Mouse (Mus musculus) left cerebral cortex, adult 9 months (tissue): ENCODE measurements around the gene BC025920.
"Not testable (repeated sequence)": the region's sequence is repeated elsewhere in the genome, so short reads cannot be mapped to it uniquely, and the experiment has no call there.

Experiments
- DNase-seq, 2 experiments: peaks; one replicate each; pipeline ENCODE4 v3.0.0; 2022; ENCODE audit warnings: low spot score in 2 of 2

Gene BC025920

DNA sequence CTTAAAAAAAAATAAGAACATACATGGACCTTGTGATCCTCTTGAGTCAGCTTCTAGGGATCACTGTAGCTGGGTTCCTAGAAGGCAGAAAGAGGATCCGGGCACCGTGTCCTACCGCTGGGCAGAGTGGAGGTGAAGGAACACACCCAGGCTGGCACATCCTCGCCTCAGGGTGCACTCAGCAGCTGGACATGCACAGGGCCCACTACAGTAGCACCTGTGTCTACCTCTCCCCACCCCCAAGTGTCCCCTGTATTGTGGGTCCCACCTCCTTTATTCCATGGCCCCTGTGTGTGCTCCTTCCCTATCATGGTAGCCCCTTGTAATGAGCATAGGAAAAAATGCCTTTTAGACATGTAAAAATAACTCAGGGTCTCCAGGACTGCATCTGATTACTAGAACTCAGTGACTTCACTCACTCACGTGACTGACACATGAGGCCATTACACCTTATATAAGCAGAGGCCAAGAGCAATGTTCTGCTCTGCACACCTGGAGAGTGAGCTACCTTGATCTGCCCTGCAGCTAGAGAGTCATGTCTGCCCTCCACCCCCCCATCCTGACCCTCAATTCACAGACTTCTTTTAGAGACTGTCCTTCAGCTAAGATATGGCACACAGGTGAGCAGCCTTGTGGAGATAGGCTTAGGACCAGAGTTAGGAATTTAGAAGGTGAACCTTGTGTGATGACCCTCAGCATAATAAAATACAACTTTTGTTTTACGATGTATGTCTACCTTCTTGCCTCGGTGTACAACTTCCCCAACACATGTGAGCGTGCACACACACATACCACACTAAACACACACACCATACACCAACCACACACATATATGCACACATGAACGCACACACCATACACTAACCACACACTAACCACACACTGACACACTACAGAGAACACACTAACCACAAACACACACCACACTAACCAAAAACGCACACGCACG lies 1.8 kb upstream of the BC025920 start:
- no peak for DNase-seq

DNA sequence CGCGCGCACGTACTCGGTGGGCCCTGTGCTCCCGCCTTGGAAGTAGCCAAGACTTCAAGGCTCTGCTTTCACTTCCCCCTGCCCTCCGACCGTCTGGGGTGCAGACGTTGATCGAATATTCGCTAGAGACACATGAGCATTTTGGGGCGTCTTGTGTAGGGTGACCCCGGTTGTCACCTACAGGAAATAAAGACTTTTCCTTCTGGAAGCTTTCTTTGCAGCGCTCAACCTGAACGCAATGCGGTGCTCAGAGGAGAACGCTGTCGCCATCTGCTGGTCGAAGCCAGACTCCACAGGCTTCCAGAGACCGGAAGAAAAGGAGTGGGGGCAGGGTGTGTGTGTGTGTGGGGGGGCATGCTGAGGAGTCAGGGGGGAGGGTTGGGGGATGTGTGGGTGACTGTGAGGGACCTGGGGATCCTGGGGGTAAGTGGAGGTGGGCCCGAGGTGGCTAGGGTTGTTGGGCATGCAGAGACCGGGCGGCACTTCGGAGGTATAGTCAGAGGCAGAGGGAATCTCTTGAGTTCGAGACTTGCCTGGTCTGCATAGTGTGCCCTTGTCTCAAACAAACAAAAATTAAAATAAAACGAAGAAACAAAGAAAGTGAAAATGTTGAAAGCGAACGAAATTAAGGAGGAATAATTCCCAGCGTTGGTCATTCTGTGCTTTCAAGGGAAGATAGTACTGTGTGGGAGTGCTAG lies 953 bp upstream of the BC025920 start:
- peak in 1 of 2 experiments; percentile 90 for DNase-seq

DNA sequence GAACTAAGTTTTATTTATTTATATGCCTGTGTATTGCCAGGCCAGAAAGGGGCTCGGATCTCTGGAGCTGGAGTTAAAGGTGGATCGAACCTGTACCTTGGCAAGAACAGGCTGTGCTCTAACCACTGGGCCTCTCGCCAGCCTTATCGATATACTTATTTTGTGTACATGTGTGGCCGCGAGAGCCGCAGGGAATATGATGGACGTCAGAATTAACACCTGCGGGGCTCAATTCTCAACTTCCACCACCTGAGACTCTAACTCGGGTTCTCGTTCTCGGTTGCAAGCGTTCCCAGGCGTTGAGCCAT lies 450 bp upstream of the BC025920 start:
- DNase-seq: no peak

DNA sequence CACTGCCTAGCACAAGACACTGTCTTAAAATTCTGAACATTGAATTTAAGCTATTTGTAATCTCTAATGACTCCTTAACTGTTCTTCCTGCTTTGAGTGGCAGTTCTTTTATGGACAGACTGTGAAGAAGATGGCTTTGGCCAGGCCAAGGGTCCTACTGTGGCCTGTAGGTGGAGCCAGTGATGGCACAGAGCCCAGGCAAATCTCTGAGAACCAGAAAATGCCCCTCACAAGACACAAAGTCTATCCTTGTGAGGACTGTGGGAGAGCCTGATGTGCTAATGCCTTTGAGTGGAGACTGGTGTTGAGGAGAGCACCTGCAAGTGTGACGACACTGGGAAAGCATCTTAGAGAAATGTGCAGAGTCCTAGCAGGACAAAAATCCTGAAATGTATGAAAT lies 2.2 kb downstream of the BC025920 start:
- no peak for DNase-seq

DNA sequence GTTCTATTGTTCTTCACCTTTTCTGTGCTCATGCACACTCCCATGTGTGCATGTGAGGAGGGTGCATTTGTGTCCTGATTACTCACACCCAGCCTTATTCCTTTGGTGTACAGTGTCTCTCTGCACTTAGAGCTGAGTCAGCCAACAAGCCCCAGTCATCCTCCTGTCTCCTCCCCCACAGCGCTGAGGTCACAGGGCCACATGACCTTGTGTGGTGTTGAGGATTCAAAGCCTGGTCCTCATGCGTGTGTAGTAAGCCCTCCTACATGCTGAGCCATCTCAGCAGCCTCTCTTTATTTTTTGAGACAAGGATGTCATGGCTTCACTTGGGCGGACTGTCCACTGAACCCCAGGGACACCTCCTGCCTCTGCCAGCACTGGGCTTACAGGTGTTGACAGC lies 6.7 kb downstream of the BC025920 start:
- DNase-seq: no peak

DNA sequence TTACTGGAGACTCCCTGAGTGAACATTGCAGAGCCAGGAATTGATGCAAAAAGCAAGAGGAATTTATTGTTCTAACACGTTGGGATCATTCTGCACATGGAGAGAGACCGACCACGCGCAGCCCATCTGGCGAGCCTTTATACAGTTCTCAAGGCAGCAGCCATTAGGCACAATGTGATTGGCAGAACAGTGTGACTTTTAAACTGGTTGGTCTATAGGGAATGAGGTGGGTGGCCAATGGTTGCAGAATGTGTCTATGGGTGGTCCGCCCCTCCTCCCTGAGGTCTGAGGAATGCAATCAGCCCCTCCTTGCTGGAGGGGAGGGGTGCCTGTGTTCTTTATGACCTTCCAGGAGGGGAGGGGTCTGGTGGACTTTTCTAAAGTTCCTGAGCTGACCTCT lies 9.4 kb downstream of the BC025920 start:
- DNase-seq: no peak

DNA sequence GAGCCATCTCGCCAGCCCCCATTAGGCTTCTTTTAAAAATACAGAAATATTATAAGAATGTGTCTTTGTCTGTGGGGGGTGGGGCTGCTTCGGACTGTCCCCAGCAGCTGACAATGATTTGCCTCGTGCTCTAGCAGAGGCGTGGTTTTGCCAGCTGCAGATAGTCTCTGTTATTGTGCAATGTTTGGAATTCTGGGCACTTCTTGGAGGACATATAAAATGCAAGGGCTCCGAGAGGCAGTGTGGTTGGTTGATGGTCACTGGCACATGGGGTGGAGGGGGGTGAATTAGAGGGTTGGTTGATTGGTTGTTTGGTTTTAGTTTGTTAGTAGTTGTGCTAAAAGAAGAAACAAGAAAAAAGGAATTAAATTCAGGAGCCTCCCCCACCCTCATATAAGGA lies 13.9 kb downstream of the BC025920 start:
- no peak for DNase-seq

DNA sequence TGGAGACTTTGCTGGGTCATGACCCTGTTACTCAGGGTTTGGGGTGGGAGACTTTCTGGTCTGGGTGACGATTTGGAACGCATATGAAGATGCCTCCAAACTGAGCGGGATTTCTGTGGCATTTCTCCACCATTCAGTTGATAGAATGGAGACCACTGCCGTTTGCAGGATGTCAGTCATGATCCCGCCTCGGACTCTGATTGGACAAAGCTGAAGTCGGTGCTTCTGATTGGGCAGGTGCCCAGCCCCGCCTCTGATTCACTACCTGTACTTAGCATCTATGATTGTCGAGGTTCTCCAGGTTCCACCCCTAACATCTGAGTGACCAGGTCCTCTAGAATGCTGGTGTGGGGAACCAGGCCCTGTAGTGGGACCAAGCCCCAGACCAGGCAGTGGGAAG lies 14.7 kb downstream of the BC025920 start:
- DNase-seq: no peak

DNA sequence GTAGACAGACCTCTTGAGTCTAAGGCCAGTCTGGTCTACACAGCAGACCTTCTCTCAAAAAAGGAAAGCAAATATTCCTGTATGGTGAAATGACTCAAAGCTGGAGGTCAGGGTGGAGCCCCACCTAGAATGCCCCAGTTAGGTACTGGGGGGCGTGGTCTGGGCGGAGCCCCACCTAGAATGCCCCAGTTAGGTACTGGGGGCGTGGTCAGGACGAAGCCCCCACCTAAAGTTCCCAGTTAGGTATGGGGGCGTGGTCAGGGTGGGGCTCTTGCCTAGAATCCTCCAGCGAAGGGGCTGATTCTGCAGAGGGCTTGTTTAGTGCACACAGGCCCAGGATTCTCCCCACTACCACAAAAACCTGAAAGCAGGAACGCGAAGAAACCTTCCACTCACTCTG lies 17.4 kb downstream of the BC025920 start:
- DNase-seq: no peak

DNA sequence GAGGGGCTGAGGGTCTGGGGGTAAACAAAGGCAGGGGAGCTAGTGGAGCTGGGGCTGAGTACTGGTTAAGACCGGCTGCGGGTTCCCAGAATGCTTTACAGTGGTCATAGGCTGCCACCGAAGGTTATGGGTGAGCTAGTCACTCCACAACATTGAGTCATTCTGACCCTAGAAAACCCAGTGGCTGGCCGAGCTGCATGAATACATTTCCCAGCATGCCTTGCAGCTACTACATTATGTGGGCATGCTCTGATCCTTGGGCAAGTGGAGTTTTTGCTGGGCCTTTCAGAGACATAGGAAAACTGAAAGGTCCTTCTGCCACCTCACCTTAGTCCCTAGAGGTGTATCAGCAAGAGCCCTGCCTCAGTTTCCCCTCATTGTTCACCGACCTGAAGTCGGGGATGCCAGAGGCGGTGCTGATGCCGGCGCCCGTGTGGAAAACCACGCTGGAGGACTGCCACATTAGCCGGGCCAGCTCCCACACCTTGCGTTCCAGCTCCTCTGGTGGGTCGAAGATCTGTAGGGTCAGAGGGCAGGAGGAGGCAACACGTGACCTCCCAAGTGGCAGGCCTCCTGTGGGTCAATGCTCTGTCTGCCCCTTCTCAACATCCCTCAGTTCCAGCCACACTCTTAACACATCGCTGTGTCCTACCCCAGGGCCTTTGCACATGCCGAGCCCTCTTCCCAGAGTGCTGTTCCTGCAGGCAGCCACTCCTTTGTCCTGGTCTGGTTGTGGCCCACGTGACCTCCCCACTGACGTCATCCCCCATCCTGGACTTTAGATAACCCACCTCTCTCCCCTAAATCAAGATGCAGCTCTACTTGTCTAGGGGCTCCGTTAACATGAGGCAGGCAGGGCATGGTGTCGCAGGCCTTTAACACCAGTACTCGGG lies 20.3 kb downstream of the BC025920 start:
- DNase-seq: no peak

DNA sequence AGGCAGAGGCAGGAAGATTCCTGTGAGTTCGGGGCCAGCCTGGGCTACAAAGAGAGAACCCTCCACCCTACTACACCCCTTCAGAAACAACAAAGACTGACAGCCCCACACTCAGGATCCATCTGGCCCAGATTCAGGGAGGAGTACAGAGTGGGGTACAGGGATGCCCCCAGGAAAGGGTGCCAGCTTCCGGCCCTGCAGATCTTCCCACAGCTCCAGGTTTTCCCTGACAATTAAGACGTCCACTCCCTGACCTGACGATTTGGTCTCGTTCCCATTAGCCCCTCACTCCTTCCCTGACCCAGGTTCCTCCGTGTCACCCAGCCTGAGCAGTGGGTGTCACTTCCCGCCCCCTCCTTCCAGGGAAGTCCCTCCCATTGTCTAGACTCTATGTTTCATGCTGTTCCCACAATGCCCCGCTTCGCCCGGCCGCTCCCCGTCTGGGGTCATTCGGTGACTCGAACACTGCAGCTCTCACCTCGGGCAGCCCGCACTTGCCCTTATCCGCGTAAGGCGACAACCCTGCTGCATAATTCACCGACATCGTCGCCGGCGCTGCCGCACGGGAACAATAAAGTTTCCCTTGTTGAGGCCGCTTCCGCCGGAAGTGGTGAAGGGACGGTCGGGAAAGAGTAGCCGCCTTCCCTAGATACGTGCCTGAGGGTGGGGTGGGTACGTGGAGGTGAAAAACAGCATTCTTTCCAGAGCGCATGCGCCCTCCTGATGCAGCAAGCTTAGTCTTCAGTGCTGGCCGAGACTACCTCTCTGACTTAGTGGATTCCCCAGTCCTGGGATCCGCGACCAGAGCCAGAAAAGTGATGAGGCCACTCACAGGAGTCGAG lies 21.1 kb downstream of the BC025920 start, which contains the start of gene Sirt6:
Sirt6 (minus strand) TSS at position 804 of the 842 bp plus-strand sequence.
- DNase-seq: peak; percentile 89 to 94

DNA sequence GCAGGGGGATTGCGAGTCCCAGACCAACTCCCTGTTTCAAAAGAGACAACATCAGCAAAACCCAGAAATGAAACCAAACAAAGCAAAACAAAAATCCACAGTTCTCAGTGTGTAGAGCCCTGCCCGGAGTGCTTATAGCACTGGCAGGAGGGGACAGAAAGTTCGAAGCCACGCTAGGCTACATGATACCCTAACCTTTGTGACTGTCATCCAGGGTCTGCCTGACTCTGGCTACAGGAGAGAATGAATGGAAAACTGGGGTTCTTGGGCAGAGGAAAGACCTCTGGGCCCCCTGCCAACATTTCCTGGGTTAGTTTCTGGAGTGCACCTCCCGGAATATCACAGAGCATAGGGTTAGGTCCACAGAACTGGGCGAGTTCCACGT lies 21.8 kb downstream of the BC025920 start:
- no peak for DNase-seq

DNA sequence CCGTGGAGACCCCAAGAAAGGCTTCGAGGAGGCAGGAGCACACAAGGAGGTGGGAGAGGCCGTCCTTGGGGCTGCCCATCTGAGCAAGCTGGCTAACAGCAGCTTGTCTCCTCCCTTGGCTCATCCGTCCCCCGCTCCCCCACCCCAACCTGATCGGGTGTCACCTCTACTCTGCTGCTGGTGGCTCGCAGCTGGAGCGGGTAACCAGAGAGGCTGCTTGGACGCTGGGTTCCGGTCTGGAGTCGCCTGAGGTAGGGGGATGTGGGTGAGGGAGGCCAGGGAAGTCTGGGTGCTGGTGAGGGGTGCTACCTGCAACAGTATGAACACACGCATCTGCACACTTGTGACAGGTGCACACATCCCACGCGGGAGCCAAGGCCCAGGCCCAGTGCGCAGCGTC lies 22.3 kb downstream of the BC025920 start, which contains the start of gene Ankrd24:
Ankrd24 (plus strand) TSS at position 151 of the 400 bp plus-strand sequence.
- DNase-seq: no peak

DNA sequence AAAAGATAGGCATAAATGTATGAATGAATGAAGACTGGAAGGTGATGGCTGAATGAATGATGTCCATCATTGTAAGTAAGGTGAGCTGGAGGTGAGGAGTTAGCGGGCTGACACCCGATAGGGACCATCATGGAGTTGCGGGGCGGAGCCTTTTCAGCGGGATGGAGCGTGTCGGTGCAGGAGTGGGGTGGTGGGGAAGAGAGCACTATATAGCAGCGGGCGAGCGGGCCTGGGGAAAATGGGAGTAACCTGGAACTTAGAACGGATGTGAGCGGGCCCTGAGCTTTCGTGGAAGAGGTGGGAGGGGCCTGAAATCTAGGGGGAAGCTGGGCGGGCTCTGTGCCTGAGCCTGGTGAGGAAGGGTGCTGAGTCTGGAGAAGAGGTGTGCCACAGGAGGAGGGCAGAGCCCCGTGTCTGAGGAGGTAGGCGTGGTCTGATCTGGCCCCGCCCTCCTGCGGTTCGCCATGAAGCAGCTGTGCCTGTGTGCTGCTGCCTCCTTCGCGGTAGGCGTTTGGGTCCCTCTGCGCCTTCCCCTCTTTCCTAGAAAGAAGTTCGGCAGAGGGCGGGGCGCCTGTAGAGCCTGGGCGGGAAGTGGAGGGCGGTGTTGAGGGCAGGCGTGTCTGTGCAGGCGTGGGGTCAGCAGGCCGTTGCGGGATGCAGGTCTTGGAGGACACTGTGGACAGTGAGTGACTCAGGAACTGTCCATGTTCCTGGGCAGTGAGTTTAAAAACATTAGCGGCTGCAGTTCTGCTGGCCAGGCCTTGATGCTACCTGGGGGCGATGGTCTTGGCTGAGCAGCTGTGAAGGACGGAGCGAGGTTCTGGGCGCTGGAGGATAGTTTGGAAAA lies 27.4 kb downstream of the BC025920 start:
- peak; percentile 83 to 90 for DNase-seq

DNA sequence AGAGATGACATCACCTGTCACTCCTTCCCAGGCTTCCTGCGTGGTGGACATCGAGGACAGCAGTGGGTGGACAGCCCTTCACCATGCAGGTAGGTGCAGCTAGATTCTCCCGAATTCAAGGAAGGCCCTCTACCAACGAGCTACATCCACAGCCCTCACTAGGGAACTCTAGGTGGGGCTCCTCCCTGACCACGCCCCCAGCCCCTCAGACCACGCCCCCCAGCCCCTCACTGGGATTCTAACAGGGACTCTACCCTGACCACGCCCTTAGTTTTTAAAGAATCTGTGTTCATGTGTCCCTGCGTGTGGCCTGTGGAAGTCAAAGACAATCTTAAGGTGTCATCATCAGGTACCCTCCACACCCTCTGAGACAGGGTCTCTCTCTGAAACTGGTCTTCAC lies 30.3 kb downstream of the BC025920 start:
- no peak for DNase-seq

DNA sequence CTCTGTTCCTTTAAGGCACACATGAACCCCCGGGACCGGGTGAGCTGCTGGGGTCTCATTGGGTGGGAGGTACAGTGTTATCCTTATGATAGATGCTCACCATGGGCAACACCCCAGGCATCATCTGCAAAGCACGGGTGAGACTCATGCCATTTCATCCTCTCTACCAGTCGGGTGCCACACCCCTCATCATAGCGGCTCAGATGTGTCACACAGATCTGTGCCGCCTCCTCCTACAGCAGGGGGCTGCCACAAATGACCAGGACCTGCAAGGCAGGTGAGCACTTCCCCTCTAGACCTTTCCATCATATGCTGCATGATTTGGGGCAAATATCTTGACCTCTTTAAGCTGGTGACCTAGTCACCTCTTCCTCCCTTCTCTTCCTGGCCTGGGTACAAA lies 32.0 kb downstream of the BC025920 start:
- no peak for DNase-seq

DNA sequence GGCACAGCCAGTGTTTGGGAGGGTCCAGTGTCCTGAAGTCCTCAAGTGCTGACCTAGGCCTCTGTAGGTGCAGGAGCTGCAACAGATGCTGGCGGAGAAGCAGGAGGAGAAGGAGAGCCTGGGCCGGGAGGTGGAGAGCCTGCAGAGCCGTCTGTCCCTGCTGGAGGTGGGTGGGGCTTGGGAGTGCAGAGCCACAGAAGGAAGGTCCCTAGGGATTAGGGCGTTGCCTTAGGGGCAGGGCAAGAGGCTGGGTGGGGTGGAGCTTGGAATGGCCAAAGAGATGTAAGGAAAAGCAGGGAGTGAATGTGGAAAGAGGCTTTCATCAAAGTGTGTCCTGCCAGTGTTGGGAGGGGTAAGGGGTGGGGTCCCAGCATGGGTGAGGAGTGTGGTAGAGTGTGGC lies 34.8 kb downstream of the BC025920 start:
- DNase-seq: not testable (repeated sequence)

DNA sequence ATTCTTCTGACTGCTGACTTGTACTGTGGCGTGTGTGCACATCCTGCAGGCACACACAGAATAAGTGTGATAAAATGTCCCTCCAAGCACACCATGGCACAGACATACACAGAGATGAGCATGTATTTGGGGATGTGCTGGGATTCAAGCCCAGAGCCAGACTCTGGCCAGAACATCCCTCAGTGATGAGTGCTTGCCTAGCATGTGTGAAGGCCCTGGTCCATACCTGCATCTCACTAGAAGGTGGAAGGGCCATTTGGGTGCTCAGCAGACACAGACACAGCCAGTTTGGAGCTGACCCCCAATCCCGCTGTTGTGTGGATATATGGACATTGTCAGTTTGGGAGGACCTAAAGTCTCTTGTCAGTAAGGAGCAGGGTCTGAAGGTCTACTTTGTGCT lies 35.5 kb downstream of the BC025920 start:
- DNase-seq: peak in 1 of 2 experiments; percentile 6

DNA sequence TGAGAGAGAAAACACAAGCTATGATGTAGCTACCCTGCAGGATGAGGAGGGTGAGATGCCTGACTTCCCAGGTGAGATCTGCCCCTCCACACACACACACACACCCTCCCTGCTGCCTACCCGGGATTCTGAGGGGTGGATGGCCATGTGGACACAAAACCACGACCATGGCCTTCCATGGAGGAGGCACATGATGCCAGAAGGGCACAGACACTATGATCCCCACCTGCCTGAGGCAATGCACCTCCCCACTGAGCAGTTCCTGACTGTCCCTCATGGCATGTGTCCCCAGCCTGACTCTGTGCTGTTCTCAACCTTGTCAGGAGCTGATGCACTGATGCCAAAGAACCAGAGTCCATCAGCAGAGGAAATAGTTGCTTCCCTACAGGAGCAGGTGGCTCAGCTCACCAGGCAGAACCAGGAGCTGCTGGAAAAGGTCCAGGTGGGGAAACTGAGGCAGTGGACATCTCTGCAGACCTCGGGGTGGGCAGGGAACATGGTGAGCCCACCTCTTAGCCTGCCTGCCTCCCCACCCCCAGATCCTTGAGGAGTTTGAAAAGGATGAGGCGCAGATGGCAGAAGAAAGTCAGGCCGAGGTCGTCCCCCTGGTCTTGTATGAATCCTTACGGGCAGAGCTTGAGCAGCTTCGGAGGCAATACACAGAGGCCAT lies 36.0 kb downstream of the BC025920 start:
- DNase-seq: peak in 1 of 2 experiments; percentile 22
